Mouse (Mus musculus) hindlimb bud, embryonic 11.5 days (tissue): Measurements from ENCODE around the gene Jak3.
"Not testable (repeated sequence)": the region's sequence is repeated elsewhere in the genome, so short reads cannot be mapped to it uniquely, and the experiment has no call there.

Experiments
- DNase-seq: peaks from one replicate; pipeline ENCODE4 v3.0.0-alpha.2; 2012; ENCODE audit warnings: low read depth, low spot score; ENCODE audit errors: extremely low spot score

The Jak3 gene

GRCm38 (mm10) chr8:71686143-71686734 is 10.1 kb downstream of the Jak3 start:
- no peak for DNase-seq

- no peak for DNase-seq
Measured at GRCm38 (mm10) chr8:71687616-71688015, 11.5 kb downstream of the Jak3 start.

GRCm38 (mm10) chr8:71689028-71689427 is 12.9 kb downstream of the Jak3 start, which contains the start of gene Insl3:
Insl3 (plus strand) TSS chr8:71689214.
- DNase-seq: no peak

GRCm38 (mm10) chr8:71692509-71692908 is 16.4 kb downstream of the Jak3 start:
- DNase-seq: no peak

- no peak for DNase-seq
Measured at GRCm38 (mm10) chr8:71693166-71694041, 17.3 kb downstream of the Jak3 start.

GRCm38 (mm10) chr8:71695456-71695855 is 19.4 kb downstream of the Jak3 start:
- not testable (repeated sequence) for DNase-seq

GRCm38 (mm10) chr8:71700493-71701269 is 24.6 kb downstream of the Jak3 start:
- DNase-seq: no peak

- DNase-seq: no peak
Measured at GRCm38 (mm10) chr8:71701414-71702086, 25.5 kb downstream of the Jak3 start, which contains the start of gene B3gnt3. B3gnt3 (minus strand) TSS chr8:71701789.

- DNase-seq: no peak
Measured at GRCm38 (mm10) chr8:71702087-71702432, 26.0 kb downstream of the Jak3 start.

- no peak for DNase-seq
Measured at GRCm38 (mm10) chr8:71702923-71703322, 26.8 kb downstream of the Jak3 start.

GRCm38 (mm10) chr8:71703400-71703799 is 27.3 kb downstream of the Jak3 start:
- not testable (repeated sequence) for DNase-seq

- no peak for DNase-seq
Measured at GRCm38 (mm10) chr8:71707874-71708273, 31.8 kb downstream of the Jak3 start.

GRCm38 (mm10) chr8:71709134-71709799 is 33.2 kb downstream of the Jak3 start:
- no peak for DNase-seq

- no peak for DNase-seq
Measured at GRCm38 (mm10) chr8:71709800-71710446, 33.8 kb downstream of the Jak3 start.

- DNase-seq: no peak
Measured at GRCm38 (mm10) chr8:71711574-71711973, 35.5 kb downstream of the Jak3 start.

- no peak for DNase-seq
Measured at GRCm38 (mm10) chr8:71715531-71715930, 39.4 kb downstream of the Jak3 start.

- DNase-seq: no peak
Measured at GRCm38 (mm10) chr8:71716561-71717053, 40.5 kb downstream of the Jak3 start.

GRCm38 (mm10) chr8:71717096-71717495 is 41.0 kb downstream of the Jak3 start:
- DNase-seq: no peak

GRCm38 (mm10) chr8:71718252-71718651 is 42.2 kb downstream of the Jak3 start:
- DNase-seq: no peak

GRCm38 (mm10) chr8:71719218-71719617 is 43.1 kb downstream of the Jak3 start:
- DNase-seq: no peak
